Mouse (Mus musculus) hindbrain, embryonic 10.5 days (tissue): ENCODE measurements around the gene Elp1. TPM values are rescaled to one million over a fixed set of nuclear protein-coding genes. Genes with fewer than 3 reads are reported as not detected.

Experiments
- DNase-seq: peaks from one replicate; pipeline ENCODE4 v3.0.0-alpha.2; 2017; ENCODE audit warnings: low spot score
- H3K27ac ChIP-seq: fragments of 300-500 bp; sonication (generic); 2 replicates; pipeline ENCODE4 v1.5.1; 2016; ENCODE audit warnings: mild to moderate bottlenecking, moderate library complexity
- H3K27me3 ChIP-seq: fragments of 300-500 bp; sonication (generic); 2 replicates; pipeline ENCODE4 v1.6.1; 2016; ENCODE audit warnings: mild to moderate bottlenecking; ENCODE audit not compliant: poor library complexity, insufficient read depth, severe bottlenecking
- H3K36me3 ChIP-seq: fragments of 300-500 bp; sonication (generic); 2 replicates; pipeline ENCODE4 v1.6.1; 2016; ENCODE audit warnings: mild to moderate bottlenecking, moderate library complexity
- H3K4me1 ChIP-seq: fragments of 300-500 bp; sonication (generic); replicated peaks from 2 replicates; pipeline ENCODE4 v1.6.1; 2016; ENCODE audit warnings: mild to moderate bottlenecking
- H3K4me3 ChIP-seq: fragments of 300-500 bp; sonication (generic); 2 replicates; pipeline ENCODE4 v1.5.1; 2016; ENCODE audit warnings: mild to moderate bottlenecking, moderate library complexity
- H3K9me3 ChIP-seq: fragments of 300-500 bp; sonication (generic); 2 replicates; pipeline ENCODE4 v1.6.1; 2016; ENCODE audit warnings: mild to moderate bottlenecking, moderate library complexity
- WGBS: fragments of 180-500 bp; shearing (Covaris S2); methylation state at CpG from one replicate; pipeline ENCODE4 v1.1.7; 2016; 5-methylcytosine and 5-hydroxymethylcytosine counted together
- polyA plus RNA-seq: library from polyadenylated mRNA; unstranded; fragments of >200 nt; fragmentation: Nextera tagmentation; extraction: Ambion mirVana; gene quantifications from 2 replicates; pipeline ENCODE4 v1.2.1, GENCODE M21; 2016

Gene Elp1
- polyA plus RNA-seq, 1 experiment from 2014 or later: 76.2 TPM

DNA sequence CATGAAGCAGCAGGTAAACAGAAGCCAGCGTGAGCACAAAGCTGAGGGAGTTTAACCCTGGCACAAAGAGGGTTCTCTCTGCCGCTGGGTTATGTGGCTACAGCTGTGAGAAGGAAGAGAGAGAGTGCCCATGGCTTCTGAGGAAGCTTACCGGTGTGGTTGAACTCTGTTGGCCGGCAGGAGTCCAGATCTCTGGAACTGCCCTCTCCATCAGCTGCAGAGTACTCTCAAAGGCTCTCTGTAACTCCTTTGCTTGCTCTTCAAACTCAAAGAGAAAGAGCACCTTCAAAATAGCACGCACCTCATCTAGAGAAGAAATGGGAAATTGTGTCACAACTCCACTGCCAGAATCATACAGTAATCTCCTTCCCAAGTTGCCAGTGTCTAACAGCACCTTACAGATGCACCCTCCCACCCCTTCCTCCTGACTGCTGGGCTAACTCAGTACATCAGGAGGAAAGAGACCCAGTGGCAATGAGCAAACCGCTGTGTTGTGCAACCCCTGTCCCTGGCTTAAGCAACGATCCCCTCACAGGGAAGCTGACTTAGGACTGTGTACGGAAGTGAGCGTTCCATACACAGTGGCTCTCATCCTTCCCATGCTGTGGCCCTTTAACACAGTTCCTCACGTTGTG lies 45.0 kb downstream of the Elp1 start:
- Histone ChIP-seq H3K27me3 (no peaks in the 10 kb centered on the region), H3K36me3 (peaks cover 97% of the 10 kb centered on the region), H3K9me3 (no peaks in the 10 kb centered on the region), H3K4me1 (no peaks in the 10 kb centered on the region), H3K27ac (no peak overlapping the region), H3K4me3 (no peak overlapping the region)
- no peak for DNase-seq
- WGBS: 93% methylated on average over 10 of the region's 10 CpGs

DNA sequence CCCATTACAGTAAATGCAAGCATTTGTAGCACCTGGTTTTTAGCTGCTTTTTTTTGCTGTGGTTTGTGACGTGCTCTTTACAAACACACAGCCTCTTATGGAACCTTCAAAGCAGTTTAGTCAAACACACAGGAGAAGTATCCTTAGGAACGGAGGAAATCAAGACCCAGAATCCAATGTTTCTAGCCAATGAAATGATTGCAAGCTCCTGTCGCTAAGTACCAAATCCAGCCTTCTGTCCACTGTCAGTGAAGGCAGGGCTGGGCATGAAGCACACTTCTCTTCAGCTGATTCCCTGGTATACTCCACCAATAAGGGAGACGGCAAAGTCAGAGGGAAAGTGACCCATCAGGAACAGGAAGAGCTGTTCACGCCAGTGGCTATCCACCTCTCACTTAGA lies 46.1 kb downstream of the Elp1 start:
- H3K27me3 ChIP-seq: no peaks in the 10 kb centered on the region
- H3K36me3 ChIP-seq: peaks cover 97% of the 10 kb centered on the region
- no peak overlapping the region for H3K4me3 ChIP-seq
- no peaks in the 10 kb centered on the region for H3K4me1 ChIP-seq
- H3K27ac ChIP-seq: no peak overlapping the region
- DNase-seq: no peak
- WGBS: 96% methylated on average over 5 of the region's 5 CpGs
- no peaks in the 10 kb centered on the region for H3K9me3 ChIP-seq

DNA sequence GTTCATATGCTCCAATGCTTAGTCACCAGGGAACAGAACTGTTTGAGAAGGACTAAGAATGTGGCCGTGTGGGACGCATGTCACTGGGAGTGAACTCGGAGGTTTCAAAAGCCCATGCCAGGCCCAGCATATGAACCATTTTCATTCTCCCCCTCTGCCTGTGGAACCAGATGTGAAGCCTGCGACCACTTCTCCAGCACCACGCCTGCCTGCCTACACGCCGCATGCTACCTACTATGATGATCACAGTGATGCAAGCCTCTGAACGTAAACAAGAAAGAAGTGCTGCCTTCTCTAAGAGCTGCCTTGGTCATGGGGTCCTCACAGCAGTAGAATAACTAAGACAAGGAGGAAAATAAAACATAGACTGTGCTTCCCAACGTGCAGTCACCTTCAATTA lies 54.7 kb downstream of the Elp1 start:
- 96% methylated on average over 9 of the region's 9 CpGs for WGBS
- Histone ChIP-seq H3K27ac (no peak overlapping the region), H3K4me3 (no peak overlapping the region), H3K4me1 (no peaks in the 10 kb centered on the region), H3K36me3 (peaks cover 89% of the 10 kb centered on the region), H3K9me3 (no peaks in the 10 kb centered on the region), H3K27me3 (no peaks in the 10 kb centered on the region)
- no peak for DNase-seq

DNA sequence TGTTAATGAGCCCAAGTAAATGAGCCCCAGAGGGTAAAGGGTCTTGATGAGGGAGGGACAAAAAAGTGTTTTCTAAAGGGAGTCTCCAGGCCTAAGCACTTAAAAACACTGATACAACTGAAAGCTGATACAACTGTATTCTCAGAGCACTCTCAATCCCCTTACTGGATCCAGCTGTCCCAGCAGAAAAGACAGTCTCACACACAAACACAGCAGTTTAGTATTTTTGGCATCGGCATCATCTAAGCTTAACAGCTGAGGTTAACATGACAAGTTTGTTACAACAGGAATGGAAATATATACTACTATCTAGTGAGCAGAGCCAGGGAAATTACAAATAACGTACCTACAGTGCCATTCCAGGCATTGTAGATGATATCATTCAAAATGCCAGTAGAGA lies 55.8 kb downstream of the Elp1 start:
- Histone ChIP-seq H3K36me3 (peaks cover 79% of the 10 kb centered on the region), H3K27ac (no peak overlapping the region), H3K4me1 (no peaks in the 10 kb centered on the region), H3K4me3 (no peak overlapping the region), H3K27me3 (no peaks in the 10 kb centered on the region), H3K9me3 (no peaks in the 10 kb centered on the region)
- DNase-seq: no peak
- 92% methylated on average over 2 of the region's 2 CpGs for WGBS

DNA sequence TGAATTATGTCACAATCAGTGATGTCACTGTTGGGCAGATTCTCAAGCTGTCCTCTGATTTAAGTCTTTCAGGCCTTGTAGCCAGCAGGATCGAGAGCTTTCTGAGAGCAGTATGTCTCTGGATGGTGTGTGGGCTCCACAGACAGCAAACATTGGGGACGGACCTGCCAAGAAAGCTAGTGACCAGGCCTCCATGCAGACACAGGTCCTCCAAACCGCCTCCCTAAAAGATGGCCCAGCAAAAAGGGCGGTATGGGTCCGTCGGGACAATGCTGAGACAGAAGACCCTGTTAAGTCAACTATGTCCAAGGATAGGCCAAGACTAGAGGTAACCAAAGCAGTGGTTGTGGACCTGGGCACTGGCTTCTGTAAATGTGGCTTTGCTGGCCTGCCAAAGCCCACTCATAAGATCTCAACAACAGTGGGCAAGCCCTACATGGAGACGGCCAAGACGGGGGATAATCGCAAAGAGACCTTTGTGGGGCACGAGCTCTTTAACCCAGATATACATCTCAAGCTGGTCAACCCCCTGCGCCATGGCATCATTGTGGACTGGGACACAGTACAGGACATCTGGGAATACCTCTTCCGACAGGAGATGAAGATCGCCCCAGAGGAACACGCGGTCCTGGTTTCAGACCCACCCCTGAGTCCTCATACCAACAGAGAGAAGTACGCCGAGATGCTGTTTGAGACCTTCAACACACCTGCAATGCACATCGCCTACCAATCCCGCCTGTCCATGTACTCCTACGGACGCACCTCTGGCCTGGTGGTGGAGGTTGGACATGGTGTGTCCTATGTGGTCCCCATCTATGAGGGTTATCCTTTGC lies 58.6 kb downstream of the Elp1 start, which contains the start of gene Actl7a:
Gene Actl7a, plus strand, starts transcription at position 51 of the 833 bp plus-strand sequence.
- Histone ChIP-seq H3K9me3 (no peaks in the 10 kb centered on the region), H3K4me3 (no peak within 1 kb of the TSS), H3K27ac (no peak within 1 kb of the TSS), H3K36me3 (peaks cover 52% of the 10 kb centered on the region), H3K4me1 (no peaks in the 10 kb centered on the region), H3K27me3 (no peaks in the 10 kb centered on the region)
- DNase-seq: no peak
- WGBS: 95% methylated on average over 21 of the region's 21 CpGs

DNA sequence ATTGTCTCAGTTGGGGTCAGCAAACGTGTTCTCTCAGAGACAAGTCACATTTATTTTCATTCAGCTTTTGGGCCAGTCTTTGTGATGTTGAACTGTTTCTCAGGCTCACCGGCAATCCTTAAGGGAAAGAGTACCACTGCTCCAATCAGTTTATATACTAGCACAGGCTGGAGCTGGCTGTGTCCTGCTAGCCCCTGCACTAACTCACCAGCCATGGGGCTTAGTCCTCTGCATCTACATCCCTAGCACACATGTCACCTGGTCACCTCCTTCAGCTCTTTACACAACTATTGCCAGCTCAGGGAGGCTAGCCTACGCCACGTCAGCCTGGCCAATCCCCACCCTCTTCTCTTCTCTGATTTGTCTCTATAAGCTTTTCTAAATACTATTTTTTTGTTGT lies 59.4 kb downstream of the Elp1 start:
- no peaks in the 10 kb centered on the region for H3K9me3 ChIP-seq
- no peak for DNase-seq
- peaks cover 46% of the 10 kb centered on the region for H3K36me3 ChIP-seq
- WGBS: 93% methylated on average over 4 of the region's 4 CpGs
- no peaks in the 10 kb centered on the region for H3K4me1 ChIP-seq
- H3K27me3 ChIP-seq: no peaks in the 10 kb centered on the region
- H3K27ac ChIP-seq: no peak overlapping the region
- no peak overlapping the region for H3K4me3 ChIP-seq

DNA sequence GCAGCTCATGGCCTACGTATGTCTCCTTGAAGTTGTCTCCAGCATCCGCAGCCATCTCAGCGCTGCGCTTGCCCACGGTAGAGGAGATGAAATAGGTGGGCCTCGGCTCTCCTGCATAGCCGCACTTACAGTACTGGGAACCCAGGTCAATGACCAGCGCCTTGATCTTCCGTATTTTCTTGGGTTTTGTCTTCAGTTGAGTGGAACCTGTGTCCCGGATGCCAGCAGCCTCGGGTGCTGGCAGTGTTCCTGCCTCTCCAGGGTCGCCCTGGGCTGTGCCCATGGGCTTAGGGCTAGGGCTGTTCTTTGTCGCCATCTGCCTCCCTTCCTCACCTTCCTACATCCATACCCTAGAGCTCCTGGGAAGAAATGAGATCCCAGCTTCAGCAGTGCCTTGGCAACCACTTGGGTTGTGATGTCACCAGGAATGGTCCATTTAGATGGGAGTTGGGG lies 61.1 kb downstream of the Elp1 start, which contains the start of gene Actl7b:
Gene Actl7b, minus strand, starts transcription at position 403 of the 453 bp plus-strand sequence.
- no peak within 1 kb of the TSS for H3K27ac ChIP-seq
- 93% methylated on average over 13 of the region's 13 CpGs for WGBS
- H3K27me3 ChIP-seq: no peaks in the 10 kb centered on the region
- no peaks in the 10 kb centered on the region for H3K9me3 ChIP-seq
- H3K4me3 ChIP-seq: no peak within 1 kb of the TSS
- no peaks in the 10 kb centered on the region for H3K4me1 ChIP-seq
- H3K36me3 ChIP-seq: peaks cover 29% of the 10 kb centered on the region
- DNase-seq: no peak

DNA sequence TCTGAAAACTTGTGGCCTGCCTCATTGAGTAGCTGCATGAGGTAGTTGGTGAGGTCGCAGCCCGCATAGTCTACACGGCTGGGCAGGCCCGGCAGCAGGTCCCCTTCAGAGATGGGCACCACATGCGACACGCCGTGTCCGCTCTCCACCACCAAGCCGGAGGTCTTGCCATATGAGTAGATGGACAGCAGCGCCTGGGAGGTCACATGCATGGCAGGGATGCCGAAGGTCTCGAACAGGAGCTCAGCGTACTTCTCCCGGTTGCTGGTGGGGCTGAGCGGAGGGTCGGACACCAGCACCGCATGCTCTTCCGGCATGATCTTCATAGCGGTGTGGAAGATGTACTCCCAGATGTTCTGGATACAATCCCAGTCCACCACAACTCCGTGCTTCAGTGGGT lies 61.5 kb downstream of the Elp1 start:
- no peak for DNase-seq
- H3K9me3 ChIP-seq: no peaks in the 10 kb centered on the region
- WGBS: 95% methylated on average over 20 of the region's 20 CpGs

GRCm38 (mm10) chr4:56740020-56740485 lies 62.1 kb downstream of the Elp1 start, which contains the start of gene Gm26657:
Gene Gm26657 (plus strand): TSS chr4:56740070.
- Histone ChIP-seq H3K9me3 (no peaks in the 10 kb centered on the region), H3K4me3 (no peak within 1 kb of the TSS), H3K4me1 (no peaks in the 10 kb centered on the region), H3K27ac (no peak within 1 kb of the TSS), H3K36me3 (peaks cover 19% of the 10 kb centered on the region), H3K27me3 (no peaks in the 10 kb centered on the region)
- 90% methylated on average over 18 of the region's 18 CpGs for WGBS
- no peak for DNase-seq

More for the DNA sequence above, 61.5 kb downstream of the Elp1 start:
- Histone ChIP-seq H3K36me3 (peaks cover 25% of the 10 kb centered on the region), H3K27me3 (no peaks in the 10 kb centered on the region), H3K27ac (no peak overlapping the region), H3K4me3 (no peak overlapping the region), H3K4me1 (no peaks in the 10 kb centered on the region)

GRCm38 (mm10) chr4:56725839-56726238 lies 76.3 kb downstream of the Elp1 start:
- Histone ChIP-seq H3K4me3 (no peak overlapping the region), H3K36me3 (no peaks in the 10 kb centered on the region), H3K4me1 (no peaks in the 10 kb centered on the region), H3K27me3 (no peaks in the 10 kb centered on the region), H3K27ac (no peak overlapping the region), H3K9me3 (peaks cover 3% of the 10 kb centered on the region; the same call in 1 of the 2 replicates)
- 58% methylated on average over 8 of the region's 8 CpGs for WGBS
- DNase-seq: no peak

GRCm38 (mm10) chr4:56723237-56723636 lies 78.9 kb downstream of the Elp1 start:
- Histone ChIP-seq H3K27ac (no peak overlapping the region), H3K4me1 (no peaks in the 10 kb centered on the region), H3K4me3 (no peak overlapping the region), H3K36me3 (no peaks in the 10 kb centered on the region), H3K9me3 (peaks cover 3% of the 10 kb centered on the region; the same call in 1 of the 2 replicates), H3K27me3 (no peaks in the 10 kb centered on the region)
- 91% methylated on average over 6 of the region's 6 CpGs for WGBS
- DNase-seq: no peak

- WGBS: 64% methylated on average over 6 of the region's 6 CpGs
- no peaks in the 10 kb centered on the region for H3K27me3 ChIP-seq
- no peaks in the 10 kb centered on the region; the same call in 1 of the 2 replicates for H3K9me3 ChIP-seq
- H3K36me3 ChIP-seq: no peaks in the 10 kb centered on the region
- H3K4me3 ChIP-seq: no peak overlapping the region
- H3K4me1 ChIP-seq: no peaks in the 10 kb centered on the region
- H3K27ac ChIP-seq: no peak overlapping the region
- no peak for DNase-seq
These were observed 79.8 kb downstream of the Elp1 start for GRCm38 (mm10) chr4:56722346-56722745.

DNA sequence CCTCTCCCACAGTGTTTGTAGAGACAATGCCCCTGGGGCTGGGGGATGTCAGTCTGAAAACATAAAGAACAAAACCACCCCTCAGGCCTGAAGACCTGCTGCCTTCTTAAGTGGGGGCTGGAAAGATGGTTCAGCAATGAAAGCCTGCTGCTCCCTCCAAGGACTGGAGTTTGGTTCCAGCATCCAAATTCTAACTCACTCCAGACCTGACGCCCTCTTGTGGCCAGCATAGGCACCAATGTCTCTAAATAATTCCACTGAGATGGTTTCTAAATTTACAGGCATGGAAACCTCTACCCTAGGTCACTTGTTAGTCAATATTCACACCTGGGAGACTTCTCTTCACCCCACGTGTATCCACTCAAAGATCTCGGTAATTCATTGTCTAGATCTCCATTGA lies 80.7 kb downstream of the Elp1 start:
- Histone ChIP-seq H3K9me3 (no peaks in the 10 kb centered on the region), H3K27ac (no peak overlapping the region), H3K4me1 (no peaks in the 10 kb centered on the region), H3K27me3 (no peaks in the 10 kb centered on the region), H3K36me3 (no peaks in the 10 kb centered on the region), H3K4me3 (no peak overlapping the region)
- WGBS: 30% methylated on average over 3 of the region's 3 CpGs
- peak; percentile 39 for DNase-seq
